Mouse (Mus musculus): Measurements from ENCODE around the gene Kcna2. TPM values are rescaled to one million over a fixed set of nuclear protein-coding genes. Genes with fewer than 3 reads are reported as not detected.

Gene Kcna2
- polyA plus RNA-seq (2012; rRNA removed), result 5.6 and 7.0 TPM in 2 replicates

- Histone ChIP-seq H3K27ac (ENCODE audit: control insufficient read depth, insufficient read depth, low read length) (peak within 1 kb of the TSS; percentile 15), H3K36me3 (ENCODE audit: control insufficient read depth, insufficient read depth, low read length) (no peaks in the 10 kb centered on the region; the same call in 1 of the 2 replicates), H3K27me3 (ENCODE audit: control insufficient read depth, insufficient read depth, low read length) (peaks cover 13% of the 10 kb centered on the region; the same call in 1 of the 2 replicates), H3K4me1 (replicated peaks; ENCODE audit: control insufficient read depth, insufficient read depth, low read length) (peaks cover 59% of the 10 kb centered on the region), H3K4me3 (ENCODE audit: control insufficient read depth, insufficient read depth, low read length) (peak within 1 kb of the TSS; percentile 53)
- WGBS, result 14% methylated on average over 16 of the region's 16 CpGs
- peak; percentile 32 for DNase-seq
- no peak for TF ChIP-seq CTCF (IDR thresholded peaks at IDR 0.05; ENCODE audit: borderline replicate concordance, control insufficient read depth, extremely low read depth, insufficient read depth, low read length, poor library complexity)
- no peak for TF ChIP-seq POLR2A (IDR thresholded peaks at IDR 0.05; ENCODE audit: control insufficient read depth, extremely low read depth, insufficient read depth, low read length, poor library complexity)
Measured at GRCm38 (mm10) chr3:107100811-107101455, at the start of gene Kcna2. TSS of gene Kcna2 (plus strand) at chr3:107101146.

GRCm38 (mm10) chr3:107061468-107061867 lies 39.5 kb upstream of the Kcna2 start:
- Histone ChIP-seq H3K4me1 (replicated peaks; ENCODE audit: control insufficient read depth, insufficient read depth, low read length) (peaks cover 2% of the 10 kb centered on the region), H3K27ac (ENCODE audit: control insufficient read depth, insufficient read depth, low read length) (no peak overlapping the region), H3K36me3 (ENCODE audit: control insufficient read depth, insufficient read depth, low read length) (no peaks in the 10 kb centered on the region; the same call in 1 of the 2 replicates), H3K27me3 (ENCODE audit: control insufficient read depth, insufficient read depth, low read length) (no peaks in the 10 kb centered on the region), H3K4me3 (ENCODE audit: control insufficient read depth, insufficient read depth, low read length) (no peak overlapping the region)
- DNase-seq, result no peak
- 83% methylated on average over 1 of the region's 1 CpGs for WGBS
- TF ChIP-seq POLR2A (IDR thresholded peaks at IDR 0.05; ENCODE audit: control insufficient read depth, extremely low read depth, insufficient read depth, low read length, poor library complexity) (no peak), CTCF (IDR thresholded peaks at IDR 0.05; ENCODE audit: borderline replicate concordance, control insufficient read depth, extremely low read depth, insufficient read depth, low read length, poor library complexity) (no peak)

- no peak for DNase-seq
- H3K4me1 ChIP-seq (replicated peaks; ENCODE audit: control insufficient read depth, insufficient read depth, low read length), result peaks cover 2% of the 10 kb centered on the region
- 33% methylated on average over 1 of the region's 1 CpGs for WGBS
- H3K27ac ChIP-seq (ENCODE audit: control insufficient read depth, insufficient read depth, low read length), result no peak overlapping the region
- no peaks in the 10 kb centered on the region for H3K27me3 ChIP-seq (ENCODE audit: control insufficient read depth, insufficient read depth, low read length)
- H3K4me3 ChIP-seq (ENCODE audit: control insufficient read depth, insufficient read depth, low read length), result no peak overlapping the region
- TF ChIP-seq CTCF (IDR thresholded peaks at IDR 0.05; ENCODE audit: borderline replicate concordance, control insufficient read depth, extremely low read depth, insufficient read depth, low read length, poor library complexity) (no peak), POLR2A (IDR thresholded peaks at IDR 0.05; ENCODE audit: control insufficient read depth, extremely low read depth, insufficient read depth, low read length, poor library complexity) (no peak)
- H3K36me3 ChIP-seq (ENCODE audit: control insufficient read depth, insufficient read depth, low read length), result no peaks in the 10 kb centered on the region
Measured at GRCm38 (mm10) chr3:107062771-107063170, 38.2 kb upstream of the Kcna2 start.

- Histone ChIP-seq H3K27ac (ENCODE audit: control insufficient read depth, insufficient read depth, low read length) (no peak overlapping the region), H3K36me3 (ENCODE audit: control insufficient read depth, insufficient read depth, low read length) (no peaks in the 10 kb centered on the region), H3K4me1 (replicated peaks; ENCODE audit: control insufficient read depth, insufficient read depth, low read length) (peaks cover 2% of the 10 kb centered on the region), H3K4me3 (ENCODE audit: control insufficient read depth, insufficient read depth, low read length) (no peak overlapping the region), H3K27me3 (ENCODE audit: control insufficient read depth, insufficient read depth, low read length) (no peaks in the 10 kb centered on the region)
- WGBS, result 86% methylated on average over 6 of the region's 6 CpGs
- no peak for TF ChIP-seq POLR2A (IDR thresholded peaks at IDR 0.05; ENCODE audit: control insufficient read depth, extremely low read depth, insufficient read depth, low read length, poor library complexity)
- no peak for TF ChIP-seq CTCF (IDR thresholded peaks at IDR 0.05; ENCODE audit: borderline replicate concordance, control insufficient read depth, extremely low read depth, insufficient read depth, low read length, poor library complexity)
- DNase-seq, result no peak
Measured at GRCm38 (mm10) chr3:107065510-107066095, 35.3 kb upstream of the Kcna2 start.

- Histone ChIP-seq H3K27me3 (ENCODE audit: control insufficient read depth, insufficient read depth, low read length) (no peaks in the 10 kb centered on the region), H3K36me3 (ENCODE audit: control insufficient read depth, insufficient read depth, low read length) (no peaks in the 10 kb centered on the region), H3K4me1 (replicated peaks; ENCODE audit: control insufficient read depth, insufficient read depth, low read length) (peaks cover 2% of the 10 kb centered on the region), H3K27ac (ENCODE audit: control insufficient read depth, insufficient read depth, low read length) (no peak overlapping the region), H3K4me3 (ENCODE audit: control insufficient read depth, insufficient read depth, low read length) (no peak overlapping the region)
- TF ChIP-seq CTCF (IDR thresholded peaks at IDR 0.05; ENCODE audit: borderline replicate concordance, control insufficient read depth, extremely low read depth, insufficient read depth, low read length, poor library complexity) (no peak), POLR2A (IDR thresholded peaks at IDR 0.05; ENCODE audit: control insufficient read depth, extremely low read depth, insufficient read depth, low read length, poor library complexity) (no peak)
- no peak for DNase-seq
- 97% methylated on average over 7 of the region's 7 CpGs for WGBS
Measured at GRCm38 (mm10) chr3:107066165-107066850, 34.6 kb upstream of the Kcna2 start.

- no peak for TF ChIP-seq CTCF (IDR thresholded peaks at IDR 0.05; ENCODE audit: borderline replicate concordance, control insufficient read depth, extremely low read depth, insufficient read depth, low read length, poor library complexity)
- WGBS, result 74% methylated on average over 6 of the region's 6 CpGs
Measured at GRCm38 (mm10) chr3:107067245-107067644, 33.7 kb upstream of the Kcna2 start.

More at GRCm38 (mm10) chr3:107067245-107067644, 33.7 kb upstream of the Kcna2 start:
- DNase-seq, result no peak
- Histone ChIP-seq H3K4me1 (replicated peaks; ENCODE audit: control insufficient read depth, insufficient read depth, low read length) (peaks cover 5% of the 10 kb centered on the region), H3K36me3 (ENCODE audit: control insufficient read depth, insufficient read depth, low read length) (no peaks in the 10 kb centered on the region), H3K27me3 (ENCODE audit: control insufficient read depth, insufficient read depth, low read length) (no peaks in the 10 kb centered on the region), H3K27ac (ENCODE audit: control insufficient read depth, insufficient read depth, low read length) (no peak overlapping the region), H3K4me3 (ENCODE audit: control insufficient read depth, insufficient read depth, low read length) (no peak overlapping the region)
